ENCODE assay signal across 1 mouse cellular context in the genomic region with DNA sequence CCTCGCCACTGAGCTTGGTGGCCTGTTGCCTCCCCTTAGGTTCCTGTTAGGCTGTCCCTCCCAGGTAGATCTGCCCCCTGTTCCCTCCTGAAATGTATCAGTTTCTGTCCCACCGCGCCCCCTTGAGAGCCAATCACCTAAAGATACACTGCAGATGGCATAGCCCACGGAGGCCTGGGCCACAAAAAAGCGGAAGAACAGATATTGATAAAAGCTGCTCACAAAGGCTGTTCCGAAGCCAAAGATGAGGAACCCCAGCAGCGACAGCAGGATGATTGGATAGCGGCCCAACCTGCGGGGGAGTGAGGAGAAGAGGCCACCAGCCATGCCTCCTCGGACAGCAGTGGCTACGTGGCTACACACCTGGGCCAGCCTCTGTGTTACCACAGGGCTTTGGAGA.
A peak's percentile ranks its signal among the peaks of the same experiment; 100 is the strongest.
TF ChIP-seq lines count a peak whose summit lies in the region.

No protein-coding gene starts in this region.

TF ChIP-seq in MEL, 35 proteins besides CTCF, POLR2A, EP300 and RAD21 (continued from another document):
- TF ChIP-seq GABPA (IDR thresholded peaks at IDR 0.05; ENCODE audit: low read depth, low read length), result no peak
- TF ChIP-seq NRF1 (IDR thresholded peaks at IDR 0.05; ENCODE audit: insufficient read depth, low read depth, low read length, poor library complexity, severe bottlenecking), result no peak
- no peak for TF ChIP-seq KAT2A (conservative IDR thresholded peaks at IDR 0.05; ENCODE audit: low read depth, low read length)
- no peak for TF ChIP-seq MYC (IDR thresholded peaks at IDR 0.05; ENCODE audit: low read depth, low read length)
- no peak for TF ChIP-seq NELFE (IDR thresholded peaks at IDR 0.05; ENCODE audit: low read depth, low read length)
- TF ChIP-seq MAZ (IDR thresholded peaks at IDR 0.05; ENCODE audit: low read depth, low read length), result peak; percentile 38; the same call in 1 of the 2 replicates
- no peak for TF ChIP-seq ZC3H11A (IDR thresholded peaks at IDR 0.05; ENCODE audit: low read depth, low read length)
- no peak for TF ChIP-seq CHD2 (IDR thresholded peaks at IDR 0.05; ENCODE audit: low read length)
- TF ChIP-seq CHD1 (IDR thresholded peaks at IDR 0.05; ENCODE audit: low read depth, low read length), result no peak
- peak; percentile 30; the same call in 1 of the 2 replicates for TF ChIP-seq SIN3A (IDR thresholded peaks at IDR 0.05; ENCODE audit: low read length)
- TF ChIP-seq USF2 (IDR thresholded peaks at IDR 0.05; ENCODE audit: borderline replicate concordance in 1 of 2, insufficient read depth in 1 of 2, low read depth in 1 of 2, low read length in 2 of 2), result no peak
- peak; percentile 43; the same call in 1 of the 2 replicates for TF ChIP-seq TCF12 (IDR thresholded peaks at IDR 0.05; ENCODE audit: low read depth, low read length)
- TF ChIP-seq MXI1 (IDR thresholded peaks at IDR 0.05; ENCODE audit: low read depth, low read length), result no peak
- no peak for TF ChIP-seq E2F4 (IDR thresholded peaks at IDR 0.05; ENCODE audit: borderline replicate concordance, low read depth, low read length)
- TF ChIP-seq MAX (IDR thresholded peaks at IDR 0.05; ENCODE audit: low read length), result no peak
- peak; percentile 31; the same call in 1 of the 2 replicates for TF ChIP-seq SMC3 (IDR thresholded peaks at IDR 0.05; ENCODE audit: low read depth, low read length)
